Mouse (Mus musculus) midbrain, embryonic 15.5 days (tissue): ENCODE measurements around the gene Zswim1. TPM values are rescaled to one million over a fixed set of nuclear protein-coding genes. Genes with fewer than 3 reads are reported as not detected.

ENCODE experiments used
- ATAC-seq: fragments of 200-750 bp; cut with Nextera tagmentation; replicated peaks from 2 replicates; pipeline ENCODE4 v1.8.0; 2017; ENCODE audit warnings: moderate TSS enrichment
- H3K27ac ChIP-seq: fragments of 300-500 bp; sonication (generic); 2 replicates; pipeline ENCODE4 v1.5.1; 2015; ENCODE audit warnings: mild to moderate bottlenecking, inconsistent platforms
- H3K27me3 ChIP-seq: fragments of 300-500 bp; sonication (generic); replicated peaks from 2 replicates; pipeline ENCODE4 v1.6.1; 2015; ENCODE audit warnings: inconsistent platforms
- H3K36me3 ChIP-seq: fragments of 300-500 bp; sonication (generic); replicated peaks from 2 replicates; pipeline ENCODE4 v1.6.1; 2015; ENCODE audit warnings: inconsistent platforms
- H3K4me1 ChIP-seq: fragments of 300-500 bp; sonication (generic); 2 replicates; pipeline ENCODE4 v1.6.1; 2015; ENCODE audit warnings: inconsistent platforms
- H3K4me2 ChIP-seq: fragments of 300-500 bp; sonication (generic); 2 replicates; pipeline ENCODE4 v1.6.1; 2015; ENCODE audit warnings: inconsistent platforms, mild to moderate bottlenecking, moderate library complexity
- H3K4me3 ChIP-seq: fragments of 300-500 bp; sonication (generic); 2 replicates; pipeline ENCODE4 v1.5.1; 2015; ENCODE audit warnings: mild to moderate bottlenecking, inconsistent platforms
- H3K9ac ChIP-seq: fragments of 300-500 bp; sonication (generic); 2 replicates; pipeline ENCODE4 v1.6.1; 2015; ENCODE audit warnings: mild to moderate bottlenecking, inconsistent platforms
- H3K9me3 ChIP-seq: fragments of 300-500 bp; sonication (generic); 2 replicates; pipeline ENCODE4 v1.6.1; 2016; ENCODE audit warnings: inconsistent platforms
- WGBS: fragments of 180-500 bp; shearing (Covaris S2); methylation state at CpG from one replicate; pipeline ENCODE4 v1.1.7; 2015; ENCODE audit warnings: mixed read lengths; 5-methylcytosine and 5-hydroxymethylcytosine counted together
- polyA plus RNA-seq: library from polyadenylated mRNA; unstranded; fragments of >200 nt; fragmentation: Nextera tagmentation; extraction: Ambion mirVana; gene quantifications from 2 replicates; pipeline ENCODE4 v1.2.1, GENCODE M21; 2015

Gene Zswim1
- polyA plus RNA-seq = 28.3 and 31.3 TPM in 2 replicates

- peak within 1 kb of the TSS; percentile 81 for H3K9ac ChIP-seq
- peak within 1 kb of the TSS; percentile 96 for H3K27ac ChIP-seq
Observed at GRCm38 (mm10) chr2:164822636-164823165, at the start of gene Zswim1. TSS of gene Zswim1 (plus strand) at chr2:164822686.

GRCm38 (mm10) chr2:164773229-164773988 is 49.1 kb upstream of the Zswim1 start:
- Histone ChIP-seq H3K27me3 (no peaks in the 10 kb centered on the region), H3K27ac (no peak overlapping the region), H3K9ac (no peak overlapping the region), H3K36me3 (no peaks in the 10 kb centered on the region), H3K4me2 (no peak overlapping the region), H3K9me3 (no peaks in the 10 kb centered on the region), H3K4me1 (peaks cover 17% of the 10 kb centered on the region), H3K4me3 (no peak overlapping the region)
- no peak for ATAC-seq
- WGBS = 79% methylated on average over 14 of the region's 14 CpGs

More at GRCm38 (mm10) chr2:164822636-164823165, at the start of gene Zswim1:
- H3K9me3 ChIP-seq = no peaks in the 10 kb centered on the region
- peak within 1 kb of the TSS; percentile 57 for H3K4me2 ChIP-seq
- H3K4me1 ChIP-seq = peaks cover 29% of the 10 kb centered on the region
- H3K27me3 ChIP-seq = no peaks in the 10 kb centered on the region
- under 1% methylated on average over 32 of the region's 32 CpGs for WGBS
- H3K4me3 ChIP-seq = peak within 1 kb of the TSS; percentile 80
- peak; percentile 99 for ATAC-seq
- peaks cover 41% of the 10 kb centered on the region for H3K36me3 ChIP-seq

- Histone ChIP-seq H3K9me3 (no peaks in the 10 kb centered on the region), H3K27ac (no peak overlapping the region), H3K4me2 (no peak overlapping the region), H3K9ac (no peak overlapping the region), H3K4me3 (no peak overlapping the region), H3K4me1 (peaks cover 17% of the 10 kb centered on the region), H3K36me3 (no peaks in the 10 kb centered on the region), H3K27me3 (no peaks in the 10 kb centered on the region)
- 87% methylated on average over 5 of the region's 5 CpGs for WGBS
- no peak for ATAC-seq
Observed at GRCm38 (mm10) chr2:164773989-164774364, 48.5 kb upstream of the Zswim1 start.

GRCm38 (mm10) chr2:164776130-164776529 is 46.4 kb upstream of the Zswim1 start:
- ATAC-seq = no peak
- H3K27ac ChIP-seq = no peak overlapping the region
- H3K27me3 ChIP-seq = no peaks in the 10 kb centered on the region
- H3K4me1 ChIP-seq = peaks cover 2% of the 10 kb centered on the region
- WGBS = 91% methylated on average over 6 of the region's 6 CpGs
- H3K4me3 ChIP-seq = no peak overlapping the region
- H3K9me3 ChIP-seq = no peaks in the 10 kb centered on the region
- no peaks in the 10 kb centered on the region for H3K36me3 ChIP-seq
- no peak overlapping the region for H3K4me2 ChIP-seq
- no peak overlapping the region for H3K9ac ChIP-seq

- Histone ChIP-seq H3K27me3 (no peaks in the 10 kb centered on the region), H3K4me3 (no peak overlapping the region), H3K9ac (no peak overlapping the region), H3K4me2 (no peak overlapping the region), H3K9me3 (no peaks in the 10 kb centered on the region), H3K36me3 (no peaks in the 10 kb centered on the region), H3K27ac (no peak overlapping the region), H3K4me1 (no peaks in the 10 kb centered on the region)
- no peak for ATAC-seq
- WGBS = 70% methylated on average over 17 of the region's 17 CpGs
Observed at GRCm38 (mm10) chr2:164776801-164777200, 45.7 kb upstream of the Zswim1 start.

- H3K36me3 ChIP-seq = no peaks in the 10 kb centered on the region
- H3K9me3 ChIP-seq = no peaks in the 10 kb centered on the region
- no peaks in the 10 kb centered on the region for H3K4me1 ChIP-seq
- H3K27me3 ChIP-seq = no peaks in the 10 kb centered on the region
- ATAC-seq = no peak
- H3K27ac ChIP-seq = no peak overlapping the region
- H3K9ac ChIP-seq = no peak overlapping the region
- H3K4me3 ChIP-seq = no peak overlapping the region
- H3K4me2 ChIP-seq = no peak overlapping the region
- 85% methylated on average over 30 of the region's 30 CpGs for WGBS
Observed at GRCm38 (mm10) chr2:164777246-164778014, 45.1 kb upstream of the Zswim1 start.

- Histone ChIP-seq H3K4me1 (no peaks in the 10 kb centered on the region), H3K4me3 (no peak overlapping the region), H3K36me3 (no peaks in the 10 kb centered on the region), H3K9ac (no peak overlapping the region), H3K27ac (no peak overlapping the region), H3K27me3 (no peaks in the 10 kb centered on the region), H3K4me2 (no peak overlapping the region), H3K9me3 (no peaks in the 10 kb centered on the region)
- WGBS = 90% methylated on average over 11 of the region's 11 CpGs
- no peak for ATAC-seq
Observed at GRCm38 (mm10) chr2:164778015-164778287, 44.5 kb upstream of the Zswim1 start.

- no peak for ATAC-seq
- no peak overlapping the region for H3K4me3 ChIP-seq
- no peaks in the 10 kb centered on the region for H3K36me3 ChIP-seq
- H3K4me1 ChIP-seq = no peaks in the 10 kb centered on the region
- no peak overlapping the region for H3K9ac ChIP-seq
- no peak overlapping the region for H3K4me2 ChIP-seq
- no peaks in the 10 kb centered on the region for H3K27me3 ChIP-seq
- H3K27ac ChIP-seq = no peak overlapping the region
- H3K9me3 ChIP-seq = no peaks in the 10 kb centered on the region
- WGBS = 81% methylated on average over 7 of the region's 7 CpGs
Observed at GRCm38 (mm10) chr2:164778809-164779208, 43.7 kb upstream of the Zswim1 start.

- ATAC-seq = no peak
- Histone ChIP-seq H3K9ac (no peak within 1 kb of the TSS), H3K36me3 (no peaks in the 10 kb centered on the region), H3K4me3 (no peak within 1 kb of the TSS), H3K4me2 (no peak within 1 kb of the TSS), H3K4me1 (peaks cover under 1% of the 10 kb centered on the region; the same call in 1 of the 2 replicates), H3K9me3 (no peaks in the 10 kb centered on the region), H3K27ac (no peak within 1 kb of the TSS), H3K27me3 (no peaks in the 10 kb centered on the region)
- WGBS = 71% methylated on average over 8 of the region's 8 CpGs
Observed at GRCm38 (mm10) chr2:164779481-164780086, 42.9 kb upstream of the Zswim1 start, which contains the start of gene Tnnc2. TSS of gene Tnnc2 (minus strand) at chr2:164779967.

- ATAC-seq = no peak
- Histone ChIP-seq H3K27ac (no peak overlapping the region), H3K4me2 (no peak overlapping the region), H3K36me3 (no peaks in the 10 kb centered on the region), H3K4me3 (no peak overlapping the region), H3K27me3 (no peaks in the 10 kb centered on the region), H3K9me3 (no peaks in the 10 kb centered on the region), H3K4me1 (peaks cover 16% of the 10 kb centered on the region), H3K9ac (no peak overlapping the region)
- 70% methylated on average over 4 of the region's 4 CpGs for WGBS
Observed at GRCm38 (mm10) chr2:164781876-164782275, 40.6 kb upstream of the Zswim1 start.

GRCm38 (mm10) chr2:164783926-164784581 is 38.4 kb upstream of the Zswim1 start:
- H3K9ac ChIP-seq = no peak overlapping the region
- H3K27ac ChIP-seq = no peak overlapping the region
- no peak for ATAC-seq
- H3K27me3 ChIP-seq = no peaks in the 10 kb centered on the region
- H3K36me3 ChIP-seq = no peaks in the 10 kb centered on the region
- H3K9me3 ChIP-seq = no peaks in the 10 kb centered on the region
- 80% methylated on average over 7 of the region's 7 CpGs for WGBS
- H3K4me2 ChIP-seq = no peak overlapping the region
- no peak overlapping the region for H3K4me3 ChIP-seq
- H3K4me1 ChIP-seq = peaks cover 24% of the 10 kb centered on the region
